Mouse (Mus musculus): ENCODE measurements at regions not wholly inside any gene's neighbourhood (a gene's known extent, or its start where the extent isn't known, plus 50 kb on each side); places are given as distances from the start of the nearest gene placed in this dataset.

DNA sequence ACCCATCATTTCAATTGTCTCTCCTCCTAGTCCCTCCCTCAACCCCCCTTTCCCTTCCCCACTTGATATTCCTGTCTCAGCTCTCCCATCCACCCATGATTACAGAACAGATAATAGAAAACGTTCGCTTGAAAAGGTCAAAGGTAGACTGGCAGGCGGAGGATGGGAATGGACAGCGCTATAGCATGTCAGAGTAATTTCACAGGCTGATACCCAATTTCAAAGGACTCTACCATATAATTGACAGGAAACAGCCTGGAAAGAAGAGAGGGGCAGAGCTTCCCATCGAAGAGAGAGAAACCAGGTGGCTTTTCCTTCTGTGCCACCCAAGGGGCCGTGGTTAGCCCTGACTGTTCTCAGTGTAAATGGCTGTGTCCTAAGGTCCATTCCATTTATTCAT lies 140.2 kb upstream of the Atxn1 start:
- WGBS (ENCODE audit: insufficient replicate concordance), result 61% methylated on average over 6 of the region's 6 CpGs
- no peak for ATAC-seq (ENCODE audit: insufficient read depth)
- no peak overlapping the region for H3K9ac ChIP-seq
- H3K27me3 ChIP-seq, result no peaks in the 10 kb centered on the region
- no peak overlapping the region for H3K4me2 ChIP-seq
- no peaks in the 10 kb centered on the region for H3K36me3 ChIP-seq (replicated peaks)
- H3K4me1 ChIP-seq (replicated peaks), result no peaks in the 10 kb centered on the region
- H3K9me3 ChIP-seq (replicated peaks), result no peaks in the 10 kb centered on the region
- H3K4me3 ChIP-seq (replicated peaks), result no peak overlapping the region
- no peak overlapping the region for H3K27ac ChIP-seq (replicated peaks)

DNA sequence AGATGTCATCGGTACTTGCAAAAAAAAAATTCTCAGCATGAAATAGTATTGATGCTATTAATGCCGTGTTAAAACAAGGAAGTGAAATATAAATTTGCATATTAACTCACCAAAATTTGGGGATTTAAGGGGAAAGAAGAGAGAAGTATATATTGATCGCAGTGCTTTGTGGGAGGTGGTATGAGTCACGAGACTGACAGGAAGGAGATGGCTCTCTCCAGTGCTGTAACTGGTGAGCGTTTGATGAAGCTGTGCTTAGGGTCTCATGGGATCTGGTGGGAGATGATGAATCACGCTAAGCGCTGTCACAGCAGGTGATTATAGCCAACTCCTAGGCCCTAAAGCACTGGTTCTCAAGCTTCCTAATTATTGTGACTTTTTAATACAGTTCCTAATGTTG lies 133.8 kb upstream of the Atxn1 start:
- no peaks in the 10 kb centered on the region for H3K27me3 ChIP-seq
- no peaks in the 10 kb centered on the region for H3K4me1 ChIP-seq (replicated peaks)
- H3K9ac ChIP-seq, result no peak overlapping the region
- WGBS (ENCODE audit: insufficient replicate concordance), result 63% methylated on average over 7 of the region's 7 CpGs
- no peak overlapping the region for H3K4me2 ChIP-seq
- H3K36me3 ChIP-seq (replicated peaks), result no peaks in the 10 kb centered on the region
- no peak overlapping the region for H3K27ac ChIP-seq (replicated peaks)
- H3K4me3 ChIP-seq (replicated peaks), result no peak overlapping the region
- H3K9me3 ChIP-seq (replicated peaks), result no peaks in the 10 kb centered on the region
- ATAC-seq (ENCODE audit: insufficient read depth), result no peak

DNA sequence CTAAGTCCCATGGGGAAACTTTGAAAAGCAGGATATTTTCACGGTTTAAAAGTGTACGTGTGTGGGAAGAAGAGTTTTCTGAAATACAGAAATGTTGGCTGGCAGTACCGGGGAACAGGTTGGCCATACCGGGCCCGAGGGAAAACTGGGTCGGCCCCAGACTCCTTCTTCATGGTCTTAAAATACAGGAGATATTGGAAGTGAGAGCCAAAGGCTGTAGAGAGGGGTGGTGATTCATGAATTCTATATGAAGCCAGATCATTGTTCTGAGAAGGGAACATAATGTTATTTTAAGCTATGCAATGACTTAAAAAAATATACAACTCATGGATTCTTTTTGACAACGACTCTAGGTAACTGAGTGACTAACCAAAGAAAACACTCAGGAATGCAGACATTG lies 133.3 kb upstream of the Atxn1 start:
- H3K27ac ChIP-seq (replicated peaks), result no peak overlapping the region
- no peaks in the 10 kb centered on the region for H3K4me1 ChIP-seq (replicated peaks)
- WGBS (ENCODE audit: insufficient replicate concordance), result 65% methylated on average over 7 of the region's 7 CpGs
- no peaks in the 10 kb centered on the region for H3K27me3 ChIP-seq
- H3K9me3 ChIP-seq (replicated peaks), result no peaks in the 10 kb centered on the region
- H3K36me3 ChIP-seq (replicated peaks), result no peaks in the 10 kb centered on the region
- no peak overlapping the region for H3K4me3 ChIP-seq (replicated peaks)
- H3K4me2 ChIP-seq, result no peak overlapping the region
- ATAC-seq (ENCODE audit: insufficient read depth), result no peak
- H3K9ac ChIP-seq, result no peak overlapping the region

- no peaks in the 10 kb centered on the region for H3K4me1 ChIP-seq (replicated peaks)
- no peaks in the 10 kb centered on the region for H3K36me3 ChIP-seq (replicated peaks)
- 6% methylated on average over 5 of the region's 5 CpGs for WGBS (ENCODE audit: insufficient replicate concordance)
- H3K27ac ChIP-seq (replicated peaks), result no peak overlapping the region
- no peaks in the 10 kb centered on the region for H3K27me3 ChIP-seq
- no peak for ATAC-seq (ENCODE audit: insufficient read depth)
- H3K4me2 ChIP-seq, result no peak overlapping the region
- no peak overlapping the region for H3K9ac ChIP-seq
- H3K9me3 ChIP-seq (replicated peaks), result no peaks in the 10 kb centered on the region
- H3K4me3 ChIP-seq (replicated peaks), result no peak overlapping the region
Measured at GRCm38 (mm10) chr13:46096968-46097367, 132.2 kb upstream of the Atxn1 start.

GRCm38 (mm10) chr13:46096416-46096815 lies 131.6 kb upstream of the Atxn1 start:
- Histone ChIP-seq H3K4me1 (replicated peaks) (no peaks in the 10 kb centered on the region), H3K9ac (no peak overlapping the region), H3K27ac (replicated peaks) (no peak overlapping the region), H3K4me2 (no peak overlapping the region), H3K9me3 (replicated peaks) (no peaks in the 10 kb centered on the region), H3K27me3 (no peaks in the 10 kb centered on the region), H3K36me3 (replicated peaks) (no peaks in the 10 kb centered on the region), H3K4me3 (replicated peaks) (no peak overlapping the region)
- ATAC-seq (ENCODE audit: insufficient read depth), result no peak
- 44% methylated on average over 8 of the region's 8 CpGs for WGBS (ENCODE audit: insufficient replicate concordance)

DNA sequence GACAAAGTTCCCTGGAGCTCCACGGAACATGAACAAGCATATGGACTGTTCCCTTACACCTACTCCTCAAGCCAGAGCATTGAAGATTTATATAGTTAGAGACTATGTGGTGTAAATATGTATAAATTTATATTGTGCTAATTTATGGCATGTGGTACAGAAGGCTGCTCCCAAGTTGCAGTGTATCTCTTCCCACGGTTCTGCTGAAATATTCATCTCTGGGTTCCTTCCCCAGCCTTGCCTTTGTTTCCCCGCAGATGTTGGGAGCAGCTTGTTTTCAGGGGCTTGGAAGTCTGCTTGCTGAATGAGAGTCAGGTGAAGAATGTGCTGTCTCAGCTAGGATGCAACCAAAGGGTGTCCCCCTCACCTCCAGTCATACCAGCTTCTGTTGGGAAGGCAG lies 128.0 kb upstream of the Atxn1 start:
- Histone ChIP-seq H3K27me3 (no peaks in the 10 kb centered on the region), H3K9ac (no peak overlapping the region), H3K36me3 (replicated peaks) (no peaks in the 10 kb centered on the region), H3K27ac (replicated peaks) (no peak overlapping the region), H3K9me3 (replicated peaks) (no peaks in the 10 kb centered on the region), H3K4me3 (replicated peaks) (no peak overlapping the region), H3K4me2 (no peak overlapping the region), H3K4me1 (replicated peaks) (no peaks in the 10 kb centered on the region)
- WGBS (ENCODE audit: insufficient replicate concordance), result 73% methylated on average over 3 of the region's 3 CpGs
- no peak for ATAC-seq (ENCODE audit: insufficient read depth)

GRCm38 (mm10) chr13:46091109-46091508 lies 126.3 kb upstream of the Atxn1 start:
- Histone ChIP-seq H3K9ac (no peak overlapping the region), H3K27ac (replicated peaks) (no peak overlapping the region), H3K4me2 (no peak overlapping the region), H3K4me1 (replicated peaks) (no peaks in the 10 kb centered on the region), H3K27me3 (no peaks in the 10 kb centered on the region), H3K36me3 (replicated peaks) (no peaks in the 10 kb centered on the region), H3K9me3 (replicated peaks) (no peaks in the 10 kb centered on the region), H3K4me3 (replicated peaks) (no peak overlapping the region)
- ATAC-seq (ENCODE audit: insufficient read depth), result no peak
- WGBS (ENCODE audit: insufficient replicate concordance), result 19% methylated on average over 5 of the region's 5 CpGs

- Histone ChIP-seq H3K9ac (no peak overlapping the region), H3K4me2 (no peak overlapping the region), H3K27ac (replicated peaks) (no peak overlapping the region), H3K9me3 (replicated peaks) (no peaks in the 10 kb centered on the region), H3K36me3 (replicated peaks) (no peaks in the 10 kb centered on the region), H3K4me3 (replicated peaks) (no peak overlapping the region), H3K27me3 (no peaks in the 10 kb centered on the region), H3K4me1 (replicated peaks) (no peaks in the 10 kb centered on the region)
- WGBS (ENCODE audit: insufficient replicate concordance), result 68% methylated on average over 3 of the region's 3 CpGs
- ATAC-seq (ENCODE audit: insufficient read depth), result no peak
Measured at GRCm38 (mm10) chr13:46088237-46088636, 123.4 kb upstream of the Atxn1 start.

DNA sequence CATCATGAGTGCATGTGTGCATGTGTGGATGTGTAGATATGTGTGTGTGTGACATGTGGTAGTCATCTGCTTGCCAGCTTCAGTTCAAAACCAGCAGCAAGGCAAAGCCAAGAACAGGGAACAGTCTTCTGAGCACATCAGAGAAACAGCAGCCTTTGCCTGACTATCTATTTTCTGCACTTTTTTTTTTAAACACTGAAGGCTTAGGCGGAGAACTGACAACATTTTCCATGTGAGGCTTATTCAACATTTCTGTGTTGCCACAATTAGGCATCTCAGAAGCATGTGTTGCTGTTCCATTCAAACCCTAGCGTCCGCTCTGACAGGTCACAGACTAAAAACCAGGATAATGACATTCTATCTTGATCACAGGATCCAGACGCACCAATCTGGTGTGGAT lies 122.9 kb upstream of the Atxn1 start:
- H3K9ac ChIP-seq, result no peak overlapping the region
- no peak overlapping the region for H3K4me3 ChIP-seq (replicated peaks)
- H3K4me2 ChIP-seq, result no peak overlapping the region
- no peaks in the 10 kb centered on the region for H3K36me3 ChIP-seq (replicated peaks)
- ATAC-seq (ENCODE audit: insufficient read depth), result no peak
- H3K9me3 ChIP-seq (replicated peaks), result no peaks in the 10 kb centered on the region
- 75% methylated on average over 4 of the region's 4 CpGs for WGBS (ENCODE audit: insufficient replicate concordance)
- H3K4me1 ChIP-seq (replicated peaks), result no peaks in the 10 kb centered on the region
- H3K27ac ChIP-seq (replicated peaks), result no peak overlapping the region
- H3K27me3 ChIP-seq, result no peaks in the 10 kb centered on the region

GRCm38 (mm10) chr13:46076879-46077278 lies 112.1 kb upstream of the Atxn1 start:
- Histone ChIP-seq H3K27ac (replicated peaks) (no peak overlapping the region), H3K4me2 (no peak overlapping the region), H3K9me3 (replicated peaks) (no peaks in the 10 kb centered on the region), H3K36me3 (replicated peaks) (no peaks in the 10 kb centered on the region), H3K27me3 (no peaks in the 10 kb centered on the region), H3K9ac (no peak overlapping the region), H3K4me1 (replicated peaks) (no peaks in the 10 kb centered on the region), H3K4me3 (replicated peaks) (no peak overlapping the region)
- 62% methylated on average over 6 of the region's 6 CpGs for WGBS (ENCODE audit: insufficient replicate concordance)
- ATAC-seq (ENCODE audit: insufficient read depth), result no peak

GRCm38 (mm10) chr13:46071670-46072069 lies 106.9 kb upstream of the Atxn1 start:
- WGBS (ENCODE audit: insufficient replicate concordance), result 61% methylated on average over 4 of the region's 4 CpGs
- no peaks in the 10 kb centered on the region for H3K36me3 ChIP-seq (replicated peaks)
- no peaks in the 10 kb centered on the region for H3K4me1 ChIP-seq (replicated peaks)
- no peak overlapping the region for H3K4me3 ChIP-seq (replicated peaks)
- no peaks in the 10 kb centered on the region for H3K27me3 ChIP-seq
- H3K9ac ChIP-seq, result no peak overlapping the region
- ATAC-seq (ENCODE audit: insufficient read depth), result no peak
- no peak overlapping the region for H3K27ac ChIP-seq (replicated peaks)
- no peaks in the 10 kb centered on the region for H3K9me3 ChIP-seq (replicated peaks)
- H3K4me2 ChIP-seq, result no peak overlapping the region

DNA sequence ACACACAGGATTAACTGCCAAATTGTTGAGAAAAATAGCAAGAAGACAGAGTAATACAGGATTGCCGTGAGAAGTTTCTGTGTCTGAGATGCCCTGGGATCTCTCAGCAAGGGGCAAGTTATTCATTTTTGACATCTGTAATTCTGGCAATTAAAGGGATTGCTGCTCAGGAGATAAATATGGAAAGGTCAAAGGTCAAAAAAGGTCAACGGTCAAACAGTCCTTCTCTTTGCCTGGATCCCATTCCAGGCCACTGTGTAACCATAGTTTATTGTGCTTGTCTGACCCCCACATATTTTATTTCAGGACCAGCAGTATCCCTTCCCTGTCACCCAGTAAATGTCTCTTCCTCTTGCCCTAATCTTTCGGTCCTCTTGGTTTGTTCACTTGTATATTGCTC lies 104.8 kb upstream of the Atxn1 start:
- H3K36me3 ChIP-seq (replicated peaks), result no peaks in the 10 kb centered on the region
- WGBS (ENCODE audit: insufficient replicate concordance), result 53% methylated on average over 3 of the region's 3 CpGs
- no peak for ATAC-seq (ENCODE audit: insufficient read depth)
- H3K27ac ChIP-seq (replicated peaks), result no peak overlapping the region
- H3K4me2 ChIP-seq, result no peak overlapping the region
- no peaks in the 10 kb centered on the region for H3K4me1 ChIP-seq (replicated peaks)
- no peak overlapping the region for H3K4me3 ChIP-seq (replicated peaks)
- no peak overlapping the region for H3K9ac ChIP-seq
- H3K9me3 ChIP-seq (replicated peaks), result no peaks in the 10 kb centered on the region
- H3K27me3 ChIP-seq, result no peaks in the 10 kb centered on the region
